13 mouse cellular contexts compared by ENCODE assay signal in genomic region chr6:136536121-136536520, GRCm38 (mm10). TPM values are rescaled to one million over a fixed set of nuclear protein-coding genes. Genes with fewer than 3 reads are reported as not detected.
DNase-seq lines count a peak whose midpoint lies in the region; ATAC-seq and TF ChIP-seq lines count a peak whose summit lies in the region.
"Had no signal": no experiment of that assay in that cellular context is flagged by ENCODE, and none has a peak within 500 bp of the region (broad histone marks: within the 10 kb centered on the region; RNA-seq: fewer than 3 reads in every experiment).

No protein-coding gene starts in this region.

- no peak for ATAC-seq in hindbrain, embryonic 14.5 days (ENCODE audit: low FRiP score)
- no peak for ATAC-seq in neural tube, embryonic 14.5 days (ENCODE audit: low read depth)

- H3K27me3 ChIP-seq in hindbrain, embryonic 14.5 days (ENCODE audit: control insufficient read depth, insufficient read depth, low read length): no peaks in the 10 kb centered on the region
- no peaks in the 10 kb centered on the region for H3K27me3 ChIP-seq in neural tube, embryonic 14.5 days (ENCODE audit: control insufficient read depth, insufficient read depth, low read length)

- peaks cover 16% of the 10 kb centered on the region; the same call in 1 of the 2 replicates for H3K36me3 ChIP-seq in hindbrain, embryonic 14.5 days (replicated peaks; ENCODE audit: control insufficient read depth, insufficient read depth)
- H3K36me3 ChIP-seq in neural tube, embryonic 14.5 days (ENCODE audit: control insufficient read depth, insufficient read depth, low read length): no peaks in the 10 kb centered on the region

- intact Hi-C loops in left cerebral cortex, adult 2 months (cut with DNase I): no loop called here
- intact Hi-C loops in left cerebral cortex, postnatal 36 days (cut with DNase I): no loop called here
- intact Hi-C loops in left cerebral cortex, postnatal 25 days (cut with DNase I): loop anchor here (10.0 kb wide), 1 partner anchor 269 kb away; the partner anchor contains the start of genes H2afj and Hist4h4
- intact Hi-C loops in left cerebral cortex, postnatal 10 days (cut with DNase I): no loop called here

- H3K4me2 ChIP-seq in hindbrain, embryonic 14.5 days (replicated peaks): peak overlapping the region; percentile 47
- H3K4me2 ChIP-seq in neural tube, embryonic 14.5 days (ENCODE audit: low read depth, low read length): peak overlapping the region; percentile 40
- H3K4me2 ChIP-seq: liver, embryonic 11.5 days had no signal

- TF ChIP-seq CTCF in left cerebral cortex, adult 2 months (IDR thresholded peaks at IDR 0.05): no peak

- WGBS in hindbrain, embryonic 14.5 days: 21% methylated on average over 5 of the region's 5 CpGs
- WGBS in neural tube, embryonic 14.5 days: 21% methylated on average over 5 of the region's 5 CpGs

- H3K4me1 ChIP-seq in hindbrain, embryonic 14.5 days (replicated peaks; ENCODE audit: control insufficient read depth, insufficient read depth, low read length): peaks cover 36% of the 10 kb centered on the region
- H3K4me1 ChIP-seq in neural tube, embryonic 14.5 days (ENCODE audit: control insufficient read depth, insufficient read depth, low read length): peaks cover 20% of the 10 kb centered on the region; the same call in 1 of the 2 replicates

- DNase-seq in cerebellum, adult 9-10 months: peak; percentile 54
- DNase-seq in cerebellum, adult 18-20 months: no peak
- DNase-seq in left cerebral cortex, adult 2 months (ENCODE audit: extremely low spot score in 1 of 2, low spot score in 2 of 2): no peak
- no peak for DNase-seq in left cerebral cortex, postnatal 36 days (ENCODE audit: low spot score in 2 of 2)
- DNase-seq in hindbrain, embryonic 14.5 days (ENCODE audit: low spot score): no peak
- no peak for DNase-seq in left cerebral cortex, postnatal 25 days (ENCODE audit: low spot score in 2 of 2)
- DNase-seq in left cerebral cortex, postnatal 10 days (ENCODE audit: extremely low spot score in 1 of 2, low spot score in 2 of 2): no peak
- DNase-seq: gastrocnemius, postnatal 10 days; kidney, adult 18-20 months had no signal

- no peak overlapping the region for H3K4me3 ChIP-seq in left cerebral cortex, adult 2 months
- peak overlapping the region; percentile 1; the same call in 1 of the 2 replicates for H3K4me3 ChIP-seq in hindbrain, embryonic 14.5 days (replicated peaks; ENCODE audit: low read length)
- no peak overlapping the region for H3K4me3 ChIP-seq in neural tube, embryonic 14.5 days (ENCODE audit: low read depth, low read length)

- no peaks in the 10 kb centered on the region for H3K9me3 ChIP-seq in hindbrain, embryonic 14.5 days (ENCODE audit: control insufficient read depth, low read length)
- no peaks in the 10 kb centered on the region for H3K9me3 ChIP-seq in neural tube, embryonic 14.5 days (ENCODE audit: control insufficient read depth, low read length)
- H3K9me3 ChIP-seq: G1E had no signal

- 0 out of 2 replicates have a peak overlapping the region, but pooled peaks have one; percentile 7 for H3K27ac ChIP-seq in left cerebral cortex, adult 2 months
- peak overlapping the region; percentile 88 for H3K27ac ChIP-seq in hindbrain, embryonic 14.5 days
- H3K27ac ChIP-seq in neural tube, embryonic 14.5 days (ENCODE audit: low read depth, low read length): peak overlapping the region; percentile 74
- H3K27ac ChIP-seq: macrophage had no signal

- peak overlapping the region; percentile 61 for H3K9ac ChIP-seq in hindbrain, embryonic 14.5 days
- H3K9ac ChIP-seq in neural tube, embryonic 14.5 days (replicated peaks; ENCODE audit: low read depth, low read length): peak overlapping the region; percentile 25; the same call in 1 of the 2 replicates

RNA-seq across cellular contexts. Expression of gene Atf7ip, which starts 30.2 kb away (rescaled TPM):
- total RNA-seq in left cerebral cortex, adult 2 months (2021): 100 to 1,000 TPM; 119 to 122 TPM
- 100 to 1,000 TPM; 102 to 125 TPM for total RNA-seq in left cerebral cortex, postnatal 36 days (2021)
- polyA plus RNA-seq in hindbrain, embryonic 14.5 days (2014; fragmentation: Nextera tagmentation; extraction: Ambion mirVana): 42.8 and 49.7 TPM in 2 replicates
- polyA plus RNA-seq in neural tube, embryonic 14.5 days (2014; fragmentation: Nextera tagmentation; extraction: Ambion mirVana): 49.2 and 59.5 TPM in 2 replicates
- total RNA-seq in left cerebral cortex, postnatal 25 days (2021): 100 to 1,000 TPM; 108 to 125 TPM
- 100 to 1,000 TPM; 119 to 135 TPM for total RNA-seq in left cerebral cortex, postnatal 10 days (2021)

Comparison
In these comparisons a context has a peak if more than half of its experiments do, and no peak if none do; other contexts are left out.
1. H3K27ac ChIP-seq: peak in every context shown above with its lines; median percentile 88 in hindbrain, embryonic 14.5 days; 74 in neural tube, embryonic 14.5 days; 7 in left cerebral cortex, adult 2 months.